Mouse (Mus musculus) embryonic facial prominence, embryonic 12.5 days (tissue): ENCODE measurements around the gene Ccdc28a. TPM values are rescaled to one million over a fixed set of nuclear protein-coding genes. Genes with fewer than 3 reads are reported as not detected.

Source experiments
- ATAC-seq: fragments of 200-750 bp; cut with Nextera tagmentation; 2 replicates; pipeline ENCODE4 v1.8.0; 2017; ENCODE audit not compliant: insufficient number of reproducible peaks, insufficient read depth, low FRiP score, low TSS enrichment
- H3K27ac ChIP-seq: fragments of 300-500 bp; sonication (generic); 2 replicates; pipeline ENCODE4 v1.5.1; 2016; ENCODE audit warnings: mild to moderate bottlenecking
- H3K27me3 ChIP-seq: fragments of 300-500 bp; sonication (generic); 2 replicates; pipeline ENCODE4 v1.6.1; 2016; ENCODE audit warnings: mild to moderate bottlenecking, moderate library complexity
- H3K36me3 ChIP-seq: fragments of 300-500 bp; sonication (generic); 2 replicates; pipeline ENCODE4 v1.6.1; 2016; ENCODE audit warnings: mild to moderate bottlenecking
- H3K4me1 ChIP-seq: fragments of 300-500 bp; sonication (generic); 2 replicates; pipeline ENCODE4 v1.6.1; 2016
- H3K4me2 ChIP-seq: fragments of 300-500 bp; sonication (generic); replicated peaks from 2 replicates; pipeline ENCODE4 v1.6.1; 2016; ENCODE audit warnings: mild to moderate bottlenecking, moderate library complexity
- H3K4me3 ChIP-seq: fragments of 300-500 bp; sonication (generic); 2 replicates; pipeline ENCODE4 v1.5.1; 2016; ENCODE audit warnings: mild to moderate bottlenecking
- H3K9ac ChIP-seq: fragments of 300-500 bp; sonication (generic); 2 replicates; pipeline ENCODE4 v1.6.1; 2016; ENCODE audit warnings: mild to moderate bottlenecking, moderate library complexity
- H3K9me3 ChIP-seq: fragments of 300-500 bp; sonication (generic); 2 replicates; pipeline ENCODE4 v1.6.1; 2016; ENCODE audit warnings: mild to moderate bottlenecking, moderate library complexity
- WGBS: fragments of 180-500 bp; shearing (Covaris S2); methylation state at CpG from one replicate; pipeline ENCODE4 v1.1.7; 2016; 5-methylcytosine and 5-hydroxymethylcytosine counted together
- polyA plus RNA-seq: library from polyadenylated mRNA; unstranded; fragments of >200 nt; fragmentation: Nextera tagmentation; extraction: Ambion mirVana; gene quantifications from 2 replicates; pipeline ENCODE4 v1.2.1, GENCODE M21; 2016

Gene Ccdc28a
- polyA plus RNA-seq, 1 experiment from 2014 or later: 10.1 TPM

DNA sequence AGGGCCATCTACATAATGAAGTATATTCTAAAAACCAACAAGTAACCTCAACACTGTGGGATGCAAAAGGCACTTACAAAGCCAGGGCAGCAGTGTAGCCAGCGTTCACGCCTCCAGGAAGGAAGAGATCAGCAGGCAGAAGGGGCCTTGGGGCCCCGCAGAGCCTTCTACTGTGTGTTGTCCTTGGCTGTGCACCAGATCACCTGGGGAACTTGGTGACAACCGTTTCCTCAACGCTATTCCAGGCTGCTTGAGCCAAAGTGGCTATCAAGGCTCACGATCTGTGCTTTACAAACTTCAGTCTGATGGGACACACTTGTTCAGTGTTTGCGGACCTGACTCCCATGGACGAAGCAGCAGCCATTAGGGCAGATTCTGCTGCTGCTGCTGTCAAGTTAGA lies 43.1 kb downstream of the Ccdc28a start:
- Histone ChIP-seq H3K9ac (no peak overlapping the region), H3K9me3 (no peaks in the 10 kb centered on the region), H3K27me3 (no peaks in the 10 kb centered on the region), H3K36me3 (no peaks in the 10 kb centered on the region), H3K4me3 (no peak overlapping the region), H3K4me1 (peaks cover 8% of the 10 kb centered on the region; the same call in 1 of the 2 replicates), H3K27ac (no peak overlapping the region), H3K4me2 (no peak overlapping the region)
- 57% methylated on average over 8 of the region's 8 CpGs for WGBS
- ATAC-seq: no peak

DNA sequence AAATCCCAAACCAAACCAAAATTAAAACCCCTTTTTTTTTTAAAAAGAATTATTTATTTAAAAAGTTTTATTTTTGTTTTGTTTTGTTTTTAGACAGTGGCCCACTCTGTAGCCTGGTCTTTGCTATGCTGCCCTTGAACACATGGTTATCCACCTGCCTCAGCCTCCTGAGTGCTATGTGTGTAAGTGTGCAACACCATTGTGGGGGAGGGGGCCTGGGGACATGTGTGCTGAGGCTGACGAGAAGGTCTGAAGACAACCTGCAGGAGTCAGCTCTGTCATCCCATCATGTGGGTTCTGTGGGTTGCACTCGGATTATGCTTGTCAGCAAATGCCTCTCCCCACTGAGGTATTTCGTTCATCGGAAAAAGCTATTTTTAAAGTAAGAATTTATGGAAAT lies 45.3 kb downstream of the Ccdc28a start:
- Histone ChIP-seq H3K36me3 (no peaks in the 10 kb centered on the region), H3K27me3 (no peaks in the 10 kb centered on the region), H3K4me1 (peaks cover 8% of the 10 kb centered on the region; the same call in 1 of the 2 replicates), H3K27ac (no peak overlapping the region), H3K9ac (no peak overlapping the region), H3K4me3 (no peak overlapping the region), H3K9me3 (no peaks in the 10 kb centered on the region), H3K4me2 (no peak overlapping the region)
- 77% methylated on average over 4 of the region's 4 CpGs for WGBS
- no peak for ATAC-seq

DNA sequence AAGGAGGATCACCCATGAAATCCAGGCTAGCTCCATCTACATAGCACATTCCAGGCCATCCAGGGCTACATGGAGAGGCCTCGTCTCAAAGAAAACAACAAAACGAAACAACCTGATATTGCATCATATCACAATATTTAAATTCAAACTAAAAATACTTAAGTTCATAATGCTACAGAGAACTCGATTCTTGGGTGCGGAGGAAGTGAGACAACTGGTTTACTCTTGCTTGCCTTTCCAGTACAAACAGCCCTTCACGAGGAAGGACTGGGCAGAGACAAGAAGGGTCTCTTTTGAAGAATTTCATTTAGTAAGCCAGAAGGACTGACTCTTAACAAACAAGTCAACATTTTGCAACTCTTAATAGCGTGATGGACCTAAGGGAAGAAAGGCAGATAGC lies 46.2 kb downstream of the Ccdc28a start:
- Histone ChIP-seq H3K4me3 (no peak overlapping the region), H3K4me1 (peaks cover 8% of the 10 kb centered on the region; the same call in 1 of the 2 replicates), H3K4me2 (no peak overlapping the region), H3K9ac (no peak overlapping the region), H3K9me3 (no peaks in the 10 kb centered on the region), H3K27ac (no peak overlapping the region), H3K27me3 (no peaks in the 10 kb centered on the region), H3K36me3 (no peaks in the 10 kb centered on the region)
- WGBS: 82% methylated on average over 6 of the region's 6 CpGs
- no peak for ATAC-seq

- Histone ChIP-seq H3K9ac (no peak overlapping the region), H3K36me3 (no peaks in the 10 kb centered on the region), H3K9me3 (no peaks in the 10 kb centered on the region), H3K27me3 (no peaks in the 10 kb centered on the region), H3K4me2 (no peak overlapping the region), H3K4me3 (no peak overlapping the region), H3K4me1 (no peaks in the 10 kb centered on the region), H3K27ac (no peak overlapping the region)
- no peak for ATAC-seq
- 86% methylated on average over 5 of the region's 5 CpGs for WGBS
Measured at GRCm38 (mm10) chr10:18182246-18182645, 52.6 kb downstream of the Ccdc28a start.

DNA sequence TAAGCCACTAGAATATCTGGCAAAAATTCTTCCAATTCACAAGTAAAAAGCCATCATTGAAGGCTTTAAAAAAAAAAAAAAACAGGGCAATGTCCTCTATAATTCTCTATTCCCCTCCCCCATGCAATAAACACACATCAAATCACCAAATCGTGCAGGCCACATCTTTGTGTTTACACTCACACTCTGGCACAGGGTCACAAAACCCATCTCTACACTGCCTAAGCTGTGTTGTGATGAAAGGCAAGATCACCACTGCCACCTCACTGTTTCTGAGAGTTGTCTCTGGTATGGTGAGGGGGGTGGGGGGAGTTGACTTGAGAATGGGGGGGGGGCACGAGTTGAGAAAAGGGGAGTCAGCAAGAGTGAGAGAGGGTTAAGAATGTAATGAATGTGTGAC lies 57.5 kb downstream of the Ccdc28a start:
- WGBS: 58% methylated on average over 2 of the region's 2 CpGs
- ATAC-seq: no peak

DNA sequence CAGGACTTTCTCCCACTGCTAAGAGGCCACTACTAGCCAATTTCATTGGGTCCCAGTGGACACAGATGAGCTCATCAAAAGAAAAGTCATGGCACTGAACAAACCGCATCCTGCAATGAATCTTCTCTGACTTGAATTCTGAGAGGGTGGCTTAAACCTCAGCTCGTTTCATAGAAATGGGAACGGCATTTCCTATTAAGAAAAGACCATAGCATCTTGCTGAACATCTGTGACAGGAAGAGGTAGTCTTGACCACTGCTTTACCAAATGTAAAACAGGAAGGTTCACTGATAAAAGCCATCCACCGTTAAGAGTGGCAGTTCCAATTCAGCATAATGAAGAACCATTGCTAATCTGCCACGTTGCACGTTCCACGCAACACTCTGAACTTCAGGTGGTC lies 58.1 kb downstream of the Ccdc28a start:
- H3K9ac ChIP-seq: no peak overlapping the region
- H3K4me2 ChIP-seq: no peak overlapping the region
- no peaks in the 10 kb centered on the region for H3K36me3 ChIP-seq
- no peak overlapping the region for H3K27ac ChIP-seq
- no peaks in the 10 kb centered on the region for H3K4me1 ChIP-seq
- WGBS: 87% methylated on average over 7 of the region's 7 CpGs
- no peak for ATAC-seq
- H3K4me3 ChIP-seq: no peak overlapping the region
- H3K27me3 ChIP-seq: no peaks in the 10 kb centered on the region
- H3K9me3 ChIP-seq: no peaks in the 10 kb centered on the region

More for the DNA sequence above, 57.5 kb downstream of the Ccdc28a start:
- Histone ChIP-seq H3K4me2 (no peak overlapping the region), H3K4me3 (no peak overlapping the region), H3K9ac (no peak overlapping the region), H3K36me3 (no peaks in the 10 kb centered on the region), H3K27me3 (no peaks in the 10 kb centered on the region), H3K27ac (no peak overlapping the region), H3K4me1 (no peaks in the 10 kb centered on the region), H3K9me3 (no peaks in the 10 kb centered on the region)

GRCm38 (mm10) chr10:18175087-18175486 lies 59.7 kb downstream of the Ccdc28a start:
- H3K27ac ChIP-seq: no peak overlapping the region
- no peak for ATAC-seq
- no peak overlapping the region for H3K4me2 ChIP-seq
- H3K9ac ChIP-seq: no peak overlapping the region
- 89% methylated on average over 6 of the region's 6 CpGs for WGBS
- no peak overlapping the region for H3K4me3 ChIP-seq
- no peaks in the 10 kb centered on the region for H3K27me3 ChIP-seq
- H3K36me3 ChIP-seq: no peaks in the 10 kb centered on the region
- no peaks in the 10 kb centered on the region for H3K9me3 ChIP-seq
- H3K4me1 ChIP-seq: no peaks in the 10 kb centered on the region

Other genes starting within 250 kb of the Ccdc28a start
- gene Abracl, start 211.7 kb downstream of the Ccdc28a start, polyA plus RNA-seq: 153 and 159 TPM in 2 replicates
- 23.8 and 32.7 TPM in 2 replicates for gene Reps1, start 179.1 kb downstream of the Ccdc28a start, polyA plus RNA-seq
- 0.55 TPM in 2 replicates for gene Ect2l, start 24.1 kb downstream of the Ccdc28a start, polyA plus RNA-seq
- 10.2 and 10.6 TPM in 2 replicates for gene Nhsl1, start 84.0 kb upstream of the Ccdc28a start, polyA plus RNA-seq